Mouse (Mus musculus) spleen, postnatal 10 days (tissue): ENCODE results near the gene Zfp324.
"Not testable (repeated sequence)": the region's sequence is repeated elsewhere in the genome, so short reads cannot be mapped to it uniquely, and the experiment has no call there.

Experiments used
- DNase-seq, 2 experiments: peaks; one replicate each; pipeline ENCODE4 v3.0.0; 2021 to 2022; ENCODE audit warnings: low spot score in 2 of 2

Gene Zfp324

DNA sequence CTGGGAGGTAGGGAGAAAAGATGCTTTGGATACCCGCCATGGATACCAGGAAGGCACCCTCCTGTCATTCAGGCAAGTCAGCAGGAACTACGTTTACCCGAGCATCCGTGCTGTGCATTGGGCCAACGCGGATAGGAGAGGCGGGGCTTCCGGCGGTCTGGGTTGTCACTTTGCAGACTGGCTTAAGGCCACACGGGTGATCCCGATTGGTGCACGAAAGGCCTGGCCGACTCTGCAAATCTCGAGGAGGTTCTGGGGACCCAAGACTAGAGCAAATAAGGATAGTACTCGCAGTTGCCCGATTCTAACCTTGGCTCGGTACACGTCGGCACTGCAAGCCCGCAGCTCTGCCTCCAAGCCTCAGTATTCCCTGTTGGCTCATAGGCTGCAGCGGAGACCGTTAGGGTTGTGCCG is at the start of gene Zfp324:
Gene Zfp324, plus strand, starts transcription at position 161 of the 414 bp plus-strand sequence.
- peak; percentile 74 to 91 for DNase-seq

DNA sequence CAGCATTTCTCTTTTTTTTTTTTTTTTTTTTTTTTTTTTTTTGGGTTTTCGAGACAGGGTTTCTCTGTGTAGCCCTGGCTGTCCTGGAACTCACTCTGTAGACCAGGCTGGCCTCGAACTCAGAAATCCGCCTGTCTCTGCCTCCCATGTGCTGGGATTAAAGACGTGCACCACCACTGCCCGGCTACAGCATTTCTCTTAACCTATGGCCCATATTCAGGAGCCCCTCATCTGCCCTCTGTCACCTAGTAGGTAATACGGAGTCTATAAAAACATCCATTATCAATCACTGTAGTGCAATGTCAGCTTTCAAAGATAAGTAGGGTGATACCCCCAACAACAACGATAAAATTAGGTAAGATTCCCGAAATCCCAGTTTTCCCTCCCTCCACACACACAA is 45.1 kb upstream of the Zfp324 start:
- DNase-seq = not testable (repeated sequence)

- DNase-seq = no peak
These were observed 44.3 kb upstream of the Zfp324 start for GRCm38 (mm10) chr7:12921318-12921704.

DNA sequence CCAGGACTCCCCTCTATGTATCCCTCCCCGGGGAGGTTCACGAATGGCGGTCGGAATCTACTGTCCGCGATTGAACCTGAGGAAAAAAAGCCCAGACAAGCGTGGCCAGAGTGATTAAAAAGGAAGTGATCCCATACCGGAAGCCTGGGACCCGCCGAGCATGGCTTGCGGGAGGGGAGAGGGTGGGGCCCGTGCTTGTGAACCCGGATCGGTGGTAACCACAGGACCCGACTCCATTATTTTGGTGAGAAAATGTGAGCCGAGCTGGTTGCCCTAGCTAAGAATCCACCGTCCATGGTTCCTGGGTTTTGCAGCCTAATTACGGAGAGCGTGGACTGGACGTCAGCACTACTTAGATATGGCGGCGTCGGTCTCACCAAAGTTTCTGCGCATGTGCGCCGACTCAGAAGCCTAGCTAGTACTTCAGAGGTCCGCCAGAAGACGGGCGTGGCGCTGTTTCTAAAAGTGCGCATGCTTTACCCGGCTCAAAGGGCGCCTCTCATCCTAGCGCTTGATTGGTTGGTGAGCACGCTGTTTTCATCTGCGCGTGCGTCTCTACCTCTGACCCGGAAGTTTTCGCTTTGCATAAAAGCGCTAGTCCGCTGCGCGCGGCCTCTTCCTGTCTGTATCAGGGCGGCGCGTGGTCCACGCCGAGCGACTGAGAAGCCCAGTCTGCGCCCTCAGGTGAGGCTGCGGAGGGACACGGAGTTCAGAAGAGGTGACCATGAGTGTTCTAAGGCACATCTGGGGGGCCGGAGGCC is 43.8 kb upstream of the Zfp324 start, which contains the start of gene Rps5:
Gene Rps5, plus strand, starts transcription at position 586 of the 761 bp plus-strand sequence.
- DNase-seq = peak; percentile 94 to 98

GRCm38 (mm10) chr7:12922729-12923128 is 42.9 kb upstream of the Zfp324 start:
- peak in 1 of 2 experiments; percentile 16 for DNase-seq

DNA sequence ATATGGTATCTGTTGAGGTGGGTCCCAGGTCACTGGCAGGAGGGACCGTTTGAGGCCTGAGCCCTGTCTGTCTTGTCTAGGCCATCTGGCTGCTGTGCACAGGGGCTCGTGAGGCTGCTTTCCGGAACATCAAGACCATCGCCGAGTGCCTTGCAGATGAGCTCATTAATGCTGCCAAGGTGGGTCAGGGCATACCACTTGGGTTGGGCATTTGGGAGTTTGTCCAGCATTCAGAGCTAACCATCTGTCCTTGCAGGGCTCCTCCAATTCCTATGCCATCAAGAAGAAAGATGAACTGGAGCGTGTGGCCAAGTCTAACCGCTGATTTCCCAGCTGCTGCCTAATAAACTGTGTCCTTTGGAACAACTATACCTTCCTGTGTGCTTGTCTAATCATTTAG is 39.3 kb upstream of the Zfp324 start:
- no peak for DNase-seq

GRCm38 (mm10) chr7:12927191-12927680 is 38.4 kb upstream of the Zfp324 start, which contains the start of gene Rnf225:
Gene Rnf225 (plus strand): TSS chr7:12927416.
- DNase-seq = peak in 1 of 2 experiments; percentile 18

- peak in 1 of 2 experiments; percentile 25 for DNase-seq
These were observed 37.7 kb upstream of the Zfp324 start for GRCm38 (mm10) chr7:12927693-12928589.

GRCm38 (mm10) chr7:12933615-12934140 is 32.0 kb upstream of the Zfp324 start:
- DNase-seq = no peak

- DNase-seq = no peak
These were observed 30.8 kb upstream of the Zfp324 start for GRCm38 (mm10) chr7:12934808-12935207.

DNA sequence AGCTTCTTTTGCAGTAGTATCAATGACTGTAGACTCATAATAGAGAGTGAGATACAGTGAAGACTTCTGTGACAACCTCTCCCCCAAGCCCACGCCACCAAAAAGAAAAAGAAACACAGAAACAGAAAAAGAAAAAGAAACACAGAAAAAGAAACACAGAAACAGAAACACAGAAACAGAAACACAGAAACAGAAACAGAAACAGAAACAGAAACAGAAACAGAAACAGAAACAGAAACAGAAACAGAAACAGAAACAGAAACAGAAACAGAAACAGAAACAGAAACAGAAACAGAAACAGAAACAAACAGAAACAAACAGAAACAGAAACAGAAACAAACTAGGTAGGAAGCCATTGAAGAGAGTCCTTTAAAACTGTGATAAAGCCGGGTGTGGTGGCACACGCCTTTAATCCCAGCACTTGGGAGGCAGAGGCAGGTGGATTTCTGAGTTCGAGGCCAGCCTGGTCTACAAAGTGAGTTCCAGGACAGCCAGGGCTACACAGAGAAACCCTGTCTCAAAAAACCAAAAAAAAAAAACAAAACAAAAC is 28.3 kb upstream of the Zfp324 start:
- DNase-seq = not testable (repeated sequence)

DNA sequence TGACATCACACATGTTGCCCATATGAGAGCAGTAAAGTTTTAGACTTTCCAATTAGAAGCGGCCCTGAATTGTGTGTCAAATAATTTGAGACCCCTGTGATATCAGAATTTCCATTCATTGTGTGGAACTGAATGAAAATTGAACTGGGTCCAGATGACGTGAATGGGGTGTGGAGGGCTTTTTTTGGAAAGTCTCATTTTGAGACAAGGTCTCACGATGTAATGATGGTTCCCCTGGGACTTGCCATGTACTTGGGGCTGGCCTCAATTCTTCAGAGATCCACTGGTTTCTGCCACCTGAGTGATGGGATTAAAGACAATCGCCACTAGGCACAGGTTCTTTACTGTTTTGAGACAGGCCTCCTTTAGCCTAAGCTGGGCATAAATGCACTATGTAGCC is 25.0 kb upstream of the Zfp324 start:
- DNase-seq = no peak

GRCm38 (mm10) chr7:12943488-12943887 is 22.1 kb upstream of the Zfp324 start:
- peak in 1 of 2 experiments; percentile 44 for DNase-seq

- DNase-seq = peak; percentile 78 to 93
These were observed 16.4 kb upstream of the Zfp324 start for GRCm38 (mm10) chr7:12949032-12949871.

- no peak for DNase-seq
These were observed 15.8 kb upstream of the Zfp324 start for GRCm38 (mm10) chr7:12949872-12950229.

GRCm38 (mm10) chr7:12954896-12955295 is 10.7 kb upstream of the Zfp324 start:
- no peak for DNase-seq

DNA sequence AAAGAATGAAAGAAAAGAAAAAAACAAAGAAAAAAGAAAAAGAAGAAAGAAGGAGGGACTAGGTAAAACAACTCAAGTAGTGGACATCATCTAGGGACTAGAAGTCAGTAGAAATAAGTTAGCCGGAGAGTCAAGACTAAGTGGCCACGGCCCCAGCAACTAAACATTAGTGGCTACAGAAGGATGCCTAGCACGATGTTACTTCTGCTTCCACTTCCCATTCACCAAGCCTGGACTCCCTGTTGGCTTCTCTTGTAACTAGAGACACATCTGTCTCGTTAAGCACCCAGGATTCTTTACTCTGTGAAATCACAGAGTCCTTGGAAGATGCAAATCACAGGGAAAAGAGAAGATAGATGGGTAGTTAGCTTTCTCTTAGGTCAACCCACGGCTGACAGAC is 8.1 kb upstream of the Zfp324 start:
- DNase-seq = no peak

DNA sequence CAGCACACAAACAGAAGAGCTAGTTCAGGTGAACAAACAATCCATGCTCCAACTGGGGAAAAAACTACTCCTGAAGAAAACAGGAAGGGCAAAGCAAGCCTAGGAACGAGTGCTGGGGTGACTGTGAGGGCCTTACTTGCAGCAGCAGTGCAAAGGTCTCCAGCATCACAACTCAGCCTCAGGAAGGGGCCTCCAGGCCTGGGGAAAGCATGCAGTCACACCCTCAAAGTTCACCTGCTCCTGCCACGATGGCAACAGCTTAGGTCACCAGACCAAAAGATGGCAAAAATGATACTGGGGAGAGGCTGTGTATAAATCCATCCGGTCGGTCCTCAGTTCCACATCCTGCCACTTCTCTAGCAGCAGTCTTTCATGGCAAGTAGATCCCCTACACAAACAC is 6.7 kb upstream of the Zfp324 start:
- no peak for DNase-seq

GRCm38 (mm10) chr7:12959718-12960117 is 5.9 kb upstream of the Zfp324 start:
- no peak for DNase-seq

DNA sequence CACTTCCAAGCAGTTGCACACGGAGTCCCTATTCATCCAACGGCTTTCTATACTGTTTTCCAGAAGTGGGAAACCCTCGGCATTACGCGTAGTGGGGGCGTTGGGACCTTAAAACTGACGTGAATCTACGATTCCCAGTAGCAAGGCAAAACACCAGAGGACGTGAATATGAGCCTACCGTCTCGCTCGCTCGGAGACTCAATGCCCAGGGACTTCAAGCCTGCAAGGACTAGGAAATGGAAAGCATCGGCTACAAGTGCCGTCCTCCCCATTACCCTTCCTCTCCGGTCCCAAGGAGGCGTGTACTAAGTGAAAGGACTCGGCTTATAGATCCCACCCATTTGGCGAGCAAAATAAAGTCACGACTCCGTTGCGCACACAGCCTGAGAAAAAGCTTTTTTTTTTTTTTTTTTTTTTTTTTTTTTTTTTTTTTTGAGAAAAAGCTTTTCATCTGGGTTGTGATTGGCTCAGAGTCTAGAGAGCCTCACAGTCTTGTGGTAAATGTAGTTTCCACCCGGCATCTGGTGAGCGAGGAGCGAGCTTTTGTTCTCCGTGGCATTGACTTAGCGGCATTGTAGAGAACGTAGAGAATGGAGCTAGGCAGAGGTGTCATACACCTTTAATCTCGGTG is 4.0 kb upstream of the Zfp324 start:
- peak; percentile 39 to 56 for DNase-seq
